Mouse (Mus musculus) adrenal gland, postnatal 25 days (tissue): ENCODE data around the gene Ano6. TPM values are rescaled to one million over a fixed set of nuclear protein-coding genes. Genes with fewer than 3 reads are reported as not detected.

Experiments used
- DNase-seq: peaks from one replicate; pipeline ENCODE4 v3.0.0; 2021; ENCODE audit warnings: mixed read lengths
- total RNA-seq: library from RNA; stranded (reverse); gene quantifications from 2 replicates; pipeline ENCODE4 v1.2.3, GENCODE M21; 2021

The Ano6 gene
- total RNA-seq, 1 experiment from 2014 or later, result 75.4 TPM

- no peak for DNase-seq
Observed at GRCm38 (mm10) chr15:95892171-95892570, 101.5 kb downstream of the Ano6 start.

- no peak for DNase-seq
Observed at GRCm38 (mm10) chr15:95892929-95893328, 102.3 kb downstream of the Ano6 start.

GRCm38 (mm10) chr15:95895699-95896098, 105.1 kb downstream of the Ano6 start:
- no peak for DNase-seq

GRCm38 (mm10) chr15:95897653-95898052, 107.0 kb downstream of the Ano6 start:
- no peak for DNase-seq

GRCm38 (mm10) chr15:95898438-95898837, 107.8 kb downstream of the Ano6 start:
- DNase-seq, result no peak

- no peak for DNase-seq
Observed at GRCm38 (mm10) chr15:95902396-95902795, 111.8 kb downstream of the Ano6 start.

- DNase-seq, result no peak
Observed at GRCm38 (mm10) chr15:95904247-95904646, 113.6 kb downstream of the Ano6 start.

GRCm38 (mm10) chr15:95906017-95906749, 115.5 kb downstream of the Ano6 start:
- peak; percentile 23 for DNase-seq

- DNase-seq, result no peak
Observed at GRCm38 (mm10) chr15:95906891-95907290, 116.2 kb downstream of the Ano6 start.

- DNase-seq, result peak; percentile 39
Observed at GRCm38 (mm10) chr15:95907337-95907736, 116.7 kb downstream of the Ano6 start.

GRCm38 (mm10) chr15:95907909-95908308, 117.3 kb downstream of the Ano6 start:
- DNase-seq, result no peak

- no peak for DNase-seq
Observed at GRCm38 (mm10) chr15:95910099-95910780, 119.6 kb downstream of the Ano6 start.

GRCm38 (mm10) chr15:95914963-95915362, 124.3 kb downstream of the Ano6 start:
- DNase-seq, result no peak

- no peak for DNase-seq
Observed at GRCm38 (mm10) chr15:95915477-95915876, 124.8 kb downstream of the Ano6 start.

GRCm38 (mm10) chr15:95917330-95917729, 126.7 kb downstream of the Ano6 start:
- DNase-seq, result no peak

GRCm38 (mm10) chr15:95920047-95920446, 129.4 kb downstream of the Ano6 start:
- DNase-seq, result no peak

- DNase-seq, result no peak
Observed at GRCm38 (mm10) chr15:95921072-95921471, 130.4 kb downstream of the Ano6 start.

- DNase-seq, result no peak
Observed at GRCm38 (mm10) chr15:95921639-95922038, 131.0 kb downstream of the Ano6 start.

- no peak for DNase-seq
Observed at GRCm38 (mm10) chr15:95922558-95922957, 131.9 kb downstream of the Ano6 start.

GRCm38 (mm10) chr15:95925334-95925986, 134.8 kb downstream of the Ano6 start:
- no peak for DNase-seq

- DNase-seq, result no peak
Observed at GRCm38 (mm10) chr15:95929087-95929486, 138.4 kb downstream of the Ano6 start.

- DNase-seq, result no peak
Observed at GRCm38 (mm10) chr15:95931013-95931775, 140.6 kb downstream of the Ano6 start.
